8 mouse cellular contexts compared by ENCODE assay signal in the genomic region with DNA sequence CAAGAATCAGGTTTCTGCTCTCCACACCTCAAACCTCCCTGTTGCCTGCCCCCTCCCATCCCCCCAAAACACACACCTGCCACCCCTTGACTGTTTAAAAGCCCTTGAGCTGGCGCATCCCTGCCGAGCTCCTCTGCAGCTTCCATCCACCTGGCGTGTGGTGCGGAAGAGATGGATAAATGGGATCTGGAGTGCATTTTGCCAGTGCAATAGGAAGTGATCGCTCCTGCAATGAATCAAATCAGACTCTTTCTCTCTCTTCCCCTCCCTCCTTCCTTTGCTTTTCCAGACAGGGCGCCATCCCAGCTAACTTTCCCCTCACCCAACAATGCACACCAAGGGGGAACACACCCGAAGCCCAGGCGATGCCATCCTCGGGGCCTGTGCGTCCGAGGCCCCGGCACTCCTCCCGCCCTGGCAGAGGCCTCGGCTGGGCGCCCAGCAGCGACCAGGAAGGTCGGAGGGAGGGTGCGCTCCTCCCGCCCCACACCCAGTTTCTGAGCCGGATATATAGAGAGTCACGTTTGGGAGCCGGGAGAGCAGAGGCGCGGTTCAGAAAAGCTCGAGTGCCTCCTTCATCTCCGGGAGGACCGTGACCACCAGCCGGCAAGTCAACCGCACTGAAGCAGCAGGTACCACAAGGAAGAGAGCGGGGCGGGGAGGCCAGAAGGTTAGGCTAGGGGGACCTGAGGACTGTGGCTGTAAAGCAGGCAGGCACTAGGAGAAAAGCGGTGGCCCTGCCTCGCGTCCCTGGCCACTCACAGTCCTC. TPM values are rescaled to one million over a fixed set of nuclear protein-coding genes. Genes with fewer than 3 reads are reported as not detected.
DNase-seq lines count a peak whose midpoint lies in the region; ATAC-seq lines count a peak whose summit lies in the region.

A gene (plus strand): TSS at position 379 of the 769 bp plus-strand sequence.

- H3K4me3 ChIP-seq in heart, embryonic 16.5 days (ENCODE audit: low read length): peak within 1 kb of the TSS; percentile 46
- peak within 1 kb of the TSS; percentile 33 for H3K4me3 ChIP-seq in neural tube, embryonic 11.5 days (ENCODE audit: low read depth, low read length)

- no peaks in the 10 kb centered on the region for H3K4me1 ChIP-seq in heart, embryonic 16.5 days (ENCODE audit: control insufficient read depth, insufficient read depth, low read length)
- H3K4me1 ChIP-seq in neural tube, embryonic 11.5 days (ENCODE audit: control insufficient read depth, insufficient read depth, low read length): 0 out of 2 replicates have a peak, but pooled peaks cover 4% of the 10 kb centered on the region

- H3K9me3 ChIP-seq in heart, embryonic 16.5 days (replicated peaks; ENCODE audit: control insufficient read depth, low read length): no peaks in the 10 kb centered on the region
- no peaks in the 10 kb centered on the region for H3K9me3 ChIP-seq in neural tube, embryonic 11.5 days (ENCODE audit: control insufficient read depth, low read length)

- H3K27me3 ChIP-seq in heart, embryonic 16.5 days (ENCODE audit: control insufficient read depth, insufficient read depth, low read length): no peaks in the 10 kb centered on the region; the same call in none of the 2 replicates
- no peaks in the 10 kb centered on the region for H3K27me3 ChIP-seq in neural tube, embryonic 11.5 days (ENCODE audit: control insufficient read depth, insufficient read depth, low read length)

- no peaks in the 10 kb centered on the region for H3K36me3 ChIP-seq in heart, embryonic 16.5 days (ENCODE audit: control insufficient read depth, insufficient read depth)
- H3K36me3 ChIP-seq in neural tube, embryonic 11.5 days (ENCODE audit: control insufficient read depth, insufficient read depth, low read length): no peaks in the 10 kb centered on the region

- no peak within 1 kb of the TSS for H3K27ac ChIP-seq in heart, embryonic 16.5 days (ENCODE audit: low read length)
- no peak within 1 kb of the TSS for H3K27ac ChIP-seq in neural tube, embryonic 11.5 days (ENCODE audit: low read depth, low read length)

- no peak for ATAC-seq in heart, embryonic 16.5 days (replicated peaks; ENCODE audit: extremely low read depth, insufficient read depth, low FRiP score)
- peak; percentile 39; the same call in 1 of the 2 replicates for ATAC-seq in neural tube, embryonic 11.5 days (ENCODE audit: insufficient read depth, low FRiP score, low TSS enrichment)

- peak within 1 kb of the TSS; percentile 70 for H3K4me2 ChIP-seq in heart, embryonic 16.5 days (ENCODE audit: low read depth, low read length)
- peak within 1 kb of the TSS; percentile 73 for H3K4me2 ChIP-seq in neural tube, embryonic 11.5 days (ENCODE audit: low read depth)

- DNase-seq in lung, postnatal 10 days: peak; percentile 31
- DNase-seq in lung, postnatal 36 days: no peak
- peak; percentile 10 for DNase-seq in embryo, embryonic 10 days (ENCODE audit: low spot score)
- DNase-seq in left cerebral cortex, adult 8-10 months (ENCODE audit: low spot score in 2 of 2): peak; percentile 32 to 45
- peak; percentile 42 for DNase-seq in neural tube, embryonic 11.5 days (ENCODE audit: low spot score)
- no peak for DNase-seq in spleen, postnatal 14 days (ENCODE audit: low spot score in 2 of 2)
- DNase-seq in T-cell, adult 2 months (ENCODE audit: low spot score): no peak

- 4% methylated on average over 34 of the region's 34 CpGs for WGBS in heart, embryonic 16.5 days
- WGBS in neural tube, embryonic 11.5 days: 2% methylated on average over 34 of the region's 34 CpGs

- peak within 1 kb of the TSS; percentile 55 for H3K9ac ChIP-seq in heart, embryonic 16.5 days (ENCODE audit: low read length)
- peak within 1 kb of the TSS; percentile 44 for H3K9ac ChIP-seq in neural tube, embryonic 11.5 days (ENCODE audit: low read length)

RNA-seq across cellular contexts. Expression of the gene that starts here (rescaled TPM):
- polyA plus RNA-seq in heart, embryonic 16.5 days (2015; fragmentation: Nextera tagmentation; extraction: Ambion mirVana): 1.1 and 1.3 TPM in 2 replicates
- total RNA-seq in left cerebral cortex, adult 8-10 months (2022): 10 to 100 TPM; 20.0 to 22.4 (median 21.7) TPM
- polyA plus RNA-seq in neural tube, embryonic 11.5 days (2014; fragmentation: Nextera tagmentation; extraction: Ambion mirVana): 2.1 and 2.4 TPM in 2 replicates

Comparison
In these comparisons a context has a peak if more than half of its experiments do, and no peak if none do; other contexts are left out.
1. DNase-seq: peak in lung, postnatal 10 days (single experiment), embryo, embryonic 10 days (single experiment), left cerebral cortex, adult 8-10 months (2 of 2) and neural tube, embryonic 11.5 days (single experiment); none in lung, postnatal 36 days (single experiment), spleen, postnatal 14 days (0 of 2) and T-cell, adult 2 months (single experiment).